Mouse (Mus musculus) gastrocnemius, postnatal 25 days (tissue): ENCODE results near the gene Akap2. TPM values are rescaled to one million over a fixed set of nuclear protein-coding genes. Genes with fewer than 3 reads are reported as not detected.

Experiments used
- DNase-seq: peaks from one replicate; pipeline ENCODE4 v3.0.0; 2022
- total RNA-seq, 2 experiments: library from RNA; stranded (reverse); gene quantifications; 1 replicate in 1 of 2; 2 replicates in 1 of 2; pipeline ENCODE4 v1.2.3; 2021

The Akap2 gene
- total RNA-seq, 2 experiments from 2014 or later, result 34.3 to 35.9 TPM

DNA sequence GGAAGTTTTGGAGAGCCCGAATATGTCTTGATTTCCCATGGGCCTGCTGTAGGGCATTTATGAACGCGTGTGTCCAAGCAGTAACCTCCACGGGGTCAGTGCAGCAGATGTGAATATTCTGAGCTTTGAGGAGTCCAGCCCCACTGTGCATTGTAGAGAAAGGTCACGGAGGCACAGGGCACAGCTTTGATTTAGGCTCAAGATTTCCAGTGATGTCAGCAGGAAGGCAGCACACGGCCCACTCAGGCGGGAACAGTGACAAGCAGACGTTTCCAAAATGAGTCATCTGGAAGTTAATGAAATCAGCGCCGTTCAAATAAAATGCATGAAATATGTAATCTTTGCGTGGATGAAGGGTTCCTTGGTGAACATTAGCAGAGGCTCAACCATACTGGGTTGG is 40.5 kb downstream of the Akap2 start:
- no peak for DNase-seq

DNA sequence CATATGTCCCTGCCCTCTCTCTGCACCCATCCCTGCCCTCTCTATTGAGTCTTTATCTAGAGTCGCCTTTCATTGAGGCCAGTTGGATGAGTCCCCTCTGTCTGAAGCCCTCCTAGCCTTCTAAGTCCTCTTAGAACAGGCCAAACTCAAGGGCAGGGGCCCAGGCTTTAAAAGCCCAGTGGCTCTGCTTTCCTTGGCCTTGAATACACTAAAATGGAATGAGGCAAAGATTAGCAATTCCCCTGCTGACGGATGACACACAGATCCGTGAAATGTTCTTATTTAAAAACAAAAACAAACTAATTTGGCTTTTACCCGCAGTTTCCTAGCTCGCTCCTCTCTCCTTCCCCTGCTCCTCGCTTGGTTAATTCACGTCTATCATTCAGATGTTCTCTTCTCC is 45.0 kb downstream of the Akap2 start:
- DNase-seq, result no peak

DNA sequence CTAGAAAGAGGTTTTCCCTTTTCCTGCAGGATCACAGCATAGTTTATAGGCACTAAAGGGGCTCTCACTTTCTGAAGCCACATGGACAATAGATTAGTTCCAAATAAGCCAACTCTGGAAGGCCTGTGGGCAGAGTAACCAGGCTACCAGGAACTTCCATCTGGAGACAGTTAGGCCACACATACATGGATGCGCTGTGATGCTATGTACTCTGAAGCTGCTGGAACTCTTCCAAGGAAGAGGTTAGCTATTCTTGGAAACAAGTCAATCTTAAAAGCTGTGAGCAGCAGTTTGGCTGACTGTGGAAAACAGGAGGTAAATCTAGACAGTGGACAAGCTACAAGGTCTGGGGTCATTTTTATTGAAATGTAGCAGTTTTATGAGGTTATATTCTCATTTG is 46.9 kb downstream of the Akap2 start:
- DNase-seq, result peak; percentile 16

DNA sequence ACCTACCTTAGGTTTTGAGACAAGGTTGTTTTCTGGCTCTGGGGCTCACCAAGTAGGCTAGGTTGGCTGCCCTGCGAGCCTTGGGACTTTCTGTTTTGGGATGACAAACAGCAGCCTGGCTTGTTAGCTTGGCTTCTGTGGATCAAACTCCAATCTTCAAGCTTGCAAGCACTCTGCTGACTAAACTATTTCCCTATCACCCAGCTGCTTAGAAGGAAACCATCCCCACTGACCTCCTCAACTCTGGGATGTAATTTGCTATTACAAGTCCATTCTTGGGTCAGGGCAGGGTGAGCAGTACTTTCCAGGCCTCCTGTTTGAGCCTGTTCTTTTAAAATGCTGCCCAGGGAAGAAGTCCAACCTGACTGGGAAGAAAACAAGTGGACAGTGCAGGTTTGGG is 47.5 kb downstream of the Akap2 start:
- no peak for DNase-seq

DNA sequence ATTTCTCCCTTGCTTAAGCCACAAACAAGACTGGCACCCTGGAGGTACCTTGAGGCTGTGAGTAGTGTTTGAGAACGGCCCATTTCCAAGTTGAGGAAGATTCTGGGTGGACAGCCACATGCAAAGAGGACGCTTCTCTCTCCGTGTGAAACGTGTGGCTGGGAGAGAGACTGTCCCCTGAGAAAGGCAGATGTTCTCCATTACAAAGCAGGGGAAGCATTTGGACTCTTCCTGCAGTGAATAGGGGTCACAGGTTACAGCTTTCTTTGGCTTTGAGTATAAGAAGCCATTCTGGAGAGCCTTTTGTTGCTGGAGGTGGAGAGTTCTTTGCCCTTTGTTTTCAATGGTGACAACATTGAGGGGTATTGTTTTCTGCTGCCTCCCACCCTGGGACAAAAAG is 48.3 kb downstream of the Akap2 start:
- no peak for DNase-seq

DNA sequence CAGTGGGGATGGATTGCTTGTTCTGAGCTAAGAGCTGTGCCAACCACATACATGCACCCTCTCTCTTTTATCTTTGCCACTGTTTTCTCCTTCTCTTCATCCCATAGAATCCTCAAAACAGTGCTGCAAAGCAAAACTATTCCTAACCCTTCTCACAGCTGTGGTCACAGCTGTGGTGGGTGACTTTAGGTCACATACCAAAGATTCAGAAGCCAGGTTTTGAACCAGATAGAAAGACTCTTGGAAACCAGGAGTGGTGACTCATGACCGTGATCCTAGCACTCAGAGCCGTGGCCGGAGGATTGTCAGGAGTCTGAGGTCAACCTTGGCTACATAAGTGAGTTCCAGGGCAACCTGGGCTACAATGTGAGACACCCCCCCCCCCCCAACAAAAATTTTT is 51.5 kb downstream of the Akap2 start:
- no peak for DNase-seq

DNA sequence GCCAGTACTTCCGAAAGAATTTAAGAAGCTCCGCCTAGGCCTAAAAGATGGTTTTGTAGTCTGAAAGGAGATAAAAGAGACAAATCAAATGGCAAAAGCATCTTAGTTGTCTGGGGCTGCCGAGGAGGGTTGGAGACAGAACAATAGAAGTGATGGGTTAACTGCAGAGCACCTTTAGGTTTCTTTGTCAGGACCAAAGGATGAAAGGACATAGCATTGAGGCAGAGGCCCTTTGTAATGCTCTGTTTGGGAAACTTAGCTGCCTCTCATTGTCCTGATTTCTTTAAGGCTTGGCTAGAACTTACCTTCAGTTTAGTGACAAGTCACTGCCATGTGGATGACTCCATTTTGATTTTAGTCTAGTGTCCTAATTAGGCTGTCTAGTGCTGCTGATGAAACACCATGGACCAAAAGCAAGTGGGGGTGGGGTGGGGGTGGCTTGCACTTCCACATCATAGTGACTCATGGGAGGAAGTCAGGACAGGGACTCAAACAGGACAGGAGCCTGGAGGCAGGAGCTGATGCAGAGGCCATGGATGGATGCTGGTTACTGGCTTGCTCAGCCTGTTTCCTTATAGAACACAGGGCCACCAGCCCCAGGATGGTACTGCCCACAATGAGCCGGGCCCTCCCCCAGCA is 52.8 kb downstream of the Akap2 start:
- DNase-seq, result no peak

DNA sequence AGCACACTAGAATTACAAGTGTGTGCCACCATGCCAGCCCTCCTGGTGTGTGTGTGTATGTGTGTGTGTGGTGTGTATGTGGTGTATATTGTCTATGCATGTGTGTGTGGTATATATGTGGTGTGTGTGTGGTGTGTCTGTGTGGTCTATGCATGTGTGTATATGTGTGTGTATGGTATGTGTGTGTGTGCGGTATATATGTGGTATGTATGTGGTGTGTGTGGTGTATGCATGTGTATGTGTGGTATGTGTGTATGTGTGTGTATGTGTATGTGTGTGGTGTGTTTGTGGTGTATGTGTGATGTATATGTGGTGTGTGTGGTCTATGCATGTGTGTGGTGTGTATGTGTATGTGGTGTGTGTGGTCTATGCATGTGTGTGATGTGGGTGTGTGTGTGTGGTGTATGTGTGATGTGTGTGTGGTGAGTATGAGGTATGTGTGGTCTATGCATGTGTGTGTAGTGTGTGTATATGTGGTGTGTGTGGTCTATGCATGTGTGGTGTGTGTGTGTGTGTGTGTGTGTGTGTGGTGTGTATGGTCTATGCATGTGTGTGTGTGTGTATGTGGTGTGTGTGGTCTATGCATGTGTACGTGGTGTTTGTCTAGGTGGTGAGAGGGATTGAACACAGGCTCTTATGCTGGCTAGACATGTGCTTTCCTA is 54.2 kb downstream of the Akap2 start:
- no peak for DNase-seq

DNA sequence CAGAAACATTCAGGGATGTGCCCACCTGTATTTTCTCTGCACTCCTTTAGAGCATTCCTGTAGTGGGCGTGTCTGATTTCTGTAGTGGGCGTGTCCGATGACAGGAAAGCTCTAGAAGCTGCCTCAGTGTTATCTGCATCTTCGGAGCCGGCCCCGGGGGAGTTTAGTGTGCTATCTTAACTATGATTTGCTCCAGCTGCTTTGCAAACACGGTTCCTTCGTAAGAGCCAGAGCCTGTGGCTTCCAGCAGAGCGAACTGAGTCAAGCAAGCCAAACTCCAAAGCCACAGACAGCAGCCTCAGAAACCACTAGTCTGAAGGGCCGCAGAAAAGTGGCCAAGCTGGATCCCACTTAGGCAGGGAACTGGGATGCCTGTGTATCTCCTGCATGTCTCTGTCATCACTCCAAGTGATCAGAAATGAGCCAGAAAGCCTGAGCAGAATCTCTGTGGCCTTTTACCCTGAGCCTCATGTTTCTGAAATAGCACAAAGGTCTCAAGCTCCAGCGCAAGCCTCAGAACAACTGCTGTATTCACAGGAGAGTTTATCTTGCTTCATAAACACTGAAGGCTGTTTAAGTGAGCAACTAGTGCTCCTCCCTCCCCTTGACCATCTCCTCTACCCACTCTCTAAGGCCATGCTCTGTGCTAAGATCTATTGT is 55.5 kb downstream of the Akap2 start:
- DNase-seq, result no peak

DNA sequence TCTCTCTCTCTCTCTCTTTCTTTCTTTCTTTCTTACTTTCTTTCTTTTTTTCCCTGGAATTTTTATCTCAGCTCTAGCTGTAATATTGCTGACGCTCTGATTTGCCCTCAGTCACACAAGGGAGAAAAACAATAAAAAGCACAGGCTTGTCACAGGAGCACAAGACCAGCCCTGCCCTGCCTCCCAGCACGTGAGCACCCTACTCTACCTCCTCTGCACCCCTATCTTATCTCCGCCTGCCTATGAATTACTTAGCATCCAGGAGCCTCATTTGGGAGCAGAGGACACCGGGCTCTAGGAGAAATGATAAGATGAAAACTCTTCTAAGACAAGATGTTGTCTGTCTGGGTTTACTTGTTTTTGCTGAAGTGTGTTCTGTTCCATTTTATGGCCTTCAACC is 57.1 kb downstream of the Akap2 start:
- DNase-seq, result no peak

DNA sequence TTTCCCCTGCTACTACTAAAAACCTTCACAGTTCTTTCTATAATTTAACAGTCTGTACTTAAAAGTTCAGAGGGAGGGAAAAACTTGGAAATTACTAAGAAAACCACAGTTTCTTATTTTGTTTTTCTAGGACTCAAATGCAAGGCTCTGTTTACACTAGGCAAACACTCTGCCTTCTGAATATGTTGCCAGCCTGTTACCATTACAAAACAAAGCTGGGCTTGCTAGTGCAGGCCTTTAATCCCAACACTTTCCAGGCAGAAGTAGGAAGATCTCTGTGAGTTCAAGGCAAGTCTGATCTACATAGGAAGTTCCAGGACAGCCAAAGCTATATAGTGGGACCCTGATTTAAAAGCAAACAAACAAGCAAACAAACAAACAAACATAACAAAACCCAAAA is 58.1 kb downstream of the Akap2 start:
- DNase-seq, result no peak

DNA sequence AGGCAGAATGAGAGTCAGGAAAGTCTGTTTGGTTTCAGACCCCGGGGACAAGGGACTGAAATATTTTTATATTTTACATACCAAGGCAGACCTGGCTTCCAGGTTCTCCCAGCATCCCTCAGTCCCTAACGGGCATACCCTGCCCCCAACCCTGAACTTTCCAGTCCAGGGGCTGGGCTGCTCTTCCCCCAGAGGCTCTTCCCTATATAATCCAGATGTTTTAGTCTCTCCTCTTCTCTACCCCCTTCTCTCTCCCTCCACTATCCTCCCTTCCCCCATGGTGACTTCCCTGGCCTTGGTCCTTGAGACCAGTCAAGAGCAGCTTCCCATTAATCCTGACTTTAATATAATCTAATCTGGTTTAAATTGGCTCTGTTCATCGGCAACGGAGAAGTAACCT is 62.9 kb downstream of the Akap2 start:
- DNase-seq, result no peak

DNA sequence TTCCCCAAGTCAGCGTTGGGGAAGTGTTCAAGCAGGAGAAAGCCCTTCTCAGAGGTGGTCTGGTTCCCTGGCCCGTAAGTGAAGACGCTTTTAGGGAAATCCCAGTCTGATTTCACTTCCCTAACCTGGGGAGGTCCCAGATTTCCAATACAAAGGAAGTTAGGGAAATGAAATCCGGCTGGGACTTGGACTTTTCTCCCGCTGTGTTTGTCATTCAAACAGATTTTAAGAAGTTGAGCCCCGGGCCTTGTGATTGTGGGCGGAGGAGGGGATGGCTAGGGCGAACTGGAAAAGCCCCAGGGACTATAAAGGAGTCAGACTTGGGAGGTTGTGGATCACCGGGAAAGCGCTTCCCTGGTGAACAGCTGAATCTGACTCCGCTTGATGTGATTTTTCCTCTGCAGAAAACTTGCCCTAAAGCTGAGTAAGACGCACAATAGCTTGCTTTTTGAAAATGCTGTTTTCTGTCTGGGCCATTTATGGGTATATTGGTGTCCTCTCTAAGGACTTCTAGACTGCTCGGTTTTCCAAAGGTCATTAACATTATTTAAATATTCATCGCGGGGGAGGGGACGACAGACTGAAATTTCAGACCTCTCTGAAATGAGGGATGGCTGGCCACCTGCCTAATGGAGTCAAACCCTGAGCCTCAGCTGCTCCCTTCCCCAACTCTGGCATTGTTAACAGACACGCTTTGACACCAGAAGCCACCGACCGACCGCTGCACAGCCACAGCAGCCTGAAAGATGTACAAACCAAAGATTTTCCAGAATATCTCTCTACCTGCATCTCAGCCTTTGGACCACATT is 63.6 kb downstream of the Akap2 start:
- no peak for DNase-seq

DNA sequence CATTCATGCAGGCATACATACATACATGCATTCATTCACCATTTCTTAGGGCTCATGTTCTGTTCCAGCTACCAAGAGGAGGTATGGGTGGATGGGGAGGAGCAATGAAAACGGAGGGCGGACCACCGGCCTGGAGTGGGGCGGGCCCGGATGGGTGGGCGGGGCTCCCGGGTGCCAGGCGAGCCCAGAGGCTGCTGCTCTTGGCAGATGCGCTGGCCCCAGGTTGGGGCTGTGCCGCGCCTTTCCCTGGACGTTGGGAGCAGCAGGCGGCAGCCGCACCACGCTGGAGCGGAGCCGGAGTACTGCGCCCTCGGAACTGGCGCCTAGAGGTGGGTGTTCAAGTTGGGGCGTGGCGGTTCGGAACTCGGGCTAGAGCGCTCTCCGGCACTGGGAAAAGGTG is 64.5 kb downstream of the Akap2 start:
- peak; percentile 78 for DNase-seq

DNA sequence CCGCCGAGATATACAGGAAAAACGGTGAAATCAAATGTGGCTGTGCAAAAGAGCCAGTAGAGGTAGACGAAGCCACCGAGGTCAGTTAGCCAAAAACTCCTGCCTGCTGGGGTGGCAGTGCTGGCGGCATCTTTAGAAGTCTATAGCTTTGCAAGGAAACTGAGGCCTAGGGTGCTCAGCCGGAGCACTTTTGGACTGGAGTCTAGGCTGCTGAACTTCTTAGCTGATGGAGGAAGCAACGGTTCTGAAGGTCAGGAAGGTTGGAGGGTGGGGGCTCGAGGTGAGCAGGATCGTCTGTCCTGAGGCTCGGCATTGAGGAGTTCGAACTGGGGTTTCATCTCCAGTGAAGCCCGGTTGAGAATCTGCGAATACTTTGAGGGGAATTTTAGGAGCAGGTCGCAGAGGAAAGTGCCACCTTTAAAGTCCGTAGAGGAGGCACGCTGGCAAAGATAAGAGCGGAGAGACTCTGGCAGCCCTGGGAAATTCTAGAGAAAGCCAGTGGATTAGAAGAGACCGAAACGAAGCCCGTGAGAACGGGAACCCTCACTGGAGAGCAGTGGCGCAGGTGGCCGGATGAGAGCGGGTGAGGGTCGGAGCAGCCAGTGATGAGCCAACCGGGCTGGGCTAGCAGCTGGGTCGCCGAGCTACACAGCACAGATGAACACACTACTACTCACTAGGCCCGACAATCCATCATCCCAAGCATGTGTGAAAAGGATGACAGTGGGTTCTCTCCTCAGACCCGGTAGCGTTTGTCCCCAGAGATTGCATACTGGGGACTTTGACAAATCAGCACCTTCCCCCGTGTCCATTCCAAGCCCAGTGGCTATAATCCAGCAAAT is 65.3 kb downstream of the Akap2 start:
- DNase-seq, result no peak

DNA sequence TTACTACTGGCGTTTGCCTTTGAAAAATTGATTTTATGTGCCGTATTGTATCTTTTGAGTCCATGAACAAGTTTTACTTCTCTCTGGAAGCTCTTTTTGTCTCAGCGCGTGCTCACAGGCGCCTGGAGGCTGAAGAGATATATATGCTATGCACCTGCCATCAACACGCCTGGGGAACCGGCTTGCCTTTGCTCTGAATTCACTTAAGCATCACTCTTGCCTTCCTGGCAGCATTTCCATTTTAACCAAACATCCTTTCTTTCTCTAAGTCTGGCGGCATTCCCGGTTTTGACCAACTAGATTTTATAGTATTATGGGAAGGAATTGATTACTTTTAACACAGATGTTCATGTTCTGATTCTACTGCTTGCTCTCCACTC is 65.9 kb downstream of the Akap2 start:
- no peak for DNase-seq

DNA sequence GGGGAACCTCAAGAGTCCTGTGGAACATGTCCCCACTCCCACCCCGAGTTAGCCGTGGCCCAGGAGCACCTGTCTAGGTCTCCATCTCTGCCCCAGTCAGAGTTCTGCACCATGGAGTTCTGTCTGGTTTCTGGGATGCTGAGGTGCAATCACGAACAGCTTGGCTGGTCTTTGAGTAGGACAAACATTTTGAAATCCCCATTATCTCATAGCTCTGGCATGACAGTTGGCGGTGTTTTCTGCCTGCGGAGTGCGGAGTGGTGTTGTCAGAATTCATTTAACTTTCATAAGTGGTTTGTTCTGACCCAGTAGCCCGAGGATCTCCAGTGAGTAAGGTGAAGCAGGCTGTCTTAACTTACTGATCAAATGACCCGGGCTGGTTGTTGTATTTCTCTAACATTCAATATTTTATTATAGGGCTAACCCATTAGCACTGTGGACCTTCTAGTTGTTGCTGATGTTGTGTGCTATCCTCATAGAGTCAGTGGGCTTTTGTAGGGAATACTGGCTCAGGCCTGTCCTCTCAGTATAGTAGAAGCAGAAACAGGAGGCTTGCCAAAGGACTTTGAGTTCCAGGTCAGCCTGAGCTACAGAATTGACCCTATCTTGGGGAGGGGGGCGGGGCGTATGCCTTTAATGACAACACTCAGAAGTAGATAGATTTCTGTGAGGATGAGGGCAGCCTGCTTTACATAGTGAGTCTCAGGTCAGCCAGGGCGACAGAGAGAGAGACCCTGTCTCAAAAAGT is 66.6 kb downstream of the Akap2 start:
- DNase-seq, result peak; percentile 31

DNA sequence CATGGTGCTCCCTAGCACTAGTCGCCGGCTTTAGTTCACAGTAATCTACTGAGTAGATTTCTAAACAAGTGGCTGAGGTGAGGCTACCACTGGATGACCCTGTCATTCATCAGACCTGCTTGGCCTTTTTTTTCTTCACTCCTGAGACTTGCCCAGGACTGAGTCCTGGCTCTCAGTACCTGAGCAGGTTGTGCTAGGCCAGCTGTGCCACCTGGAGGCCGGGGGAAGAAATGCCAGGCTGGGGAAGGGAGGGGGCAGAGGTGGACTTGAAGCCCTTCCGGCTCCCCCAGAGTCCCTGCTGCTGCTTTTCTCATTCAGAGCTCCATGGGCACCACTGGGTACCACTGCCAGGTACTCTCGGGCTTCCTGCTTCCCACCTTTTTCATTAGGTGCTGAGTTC is 71.3 kb downstream of the Akap2 start:
- DNase-seq, result no peak

DNA sequence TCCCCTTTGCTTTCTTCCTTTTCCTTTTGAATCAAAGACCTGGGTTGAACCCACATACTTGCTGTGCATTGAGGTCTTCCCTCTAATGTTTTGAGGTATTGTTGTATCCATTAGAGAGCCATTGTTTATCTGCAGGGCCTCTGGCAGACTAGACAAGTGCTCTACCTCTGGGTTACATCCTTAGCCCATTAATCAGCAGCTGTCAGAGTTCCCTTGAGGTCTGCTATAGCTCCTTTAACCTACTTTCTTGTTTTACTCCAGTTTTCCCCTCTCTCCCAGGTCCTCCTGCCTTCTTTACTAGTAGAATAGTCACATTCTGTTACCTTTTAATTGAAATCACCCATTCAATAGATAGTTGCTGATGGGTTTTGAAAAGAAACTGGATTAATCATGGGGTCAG is 71.7 kb downstream of the Akap2 start:
- no peak for DNase-seq

DNA sequence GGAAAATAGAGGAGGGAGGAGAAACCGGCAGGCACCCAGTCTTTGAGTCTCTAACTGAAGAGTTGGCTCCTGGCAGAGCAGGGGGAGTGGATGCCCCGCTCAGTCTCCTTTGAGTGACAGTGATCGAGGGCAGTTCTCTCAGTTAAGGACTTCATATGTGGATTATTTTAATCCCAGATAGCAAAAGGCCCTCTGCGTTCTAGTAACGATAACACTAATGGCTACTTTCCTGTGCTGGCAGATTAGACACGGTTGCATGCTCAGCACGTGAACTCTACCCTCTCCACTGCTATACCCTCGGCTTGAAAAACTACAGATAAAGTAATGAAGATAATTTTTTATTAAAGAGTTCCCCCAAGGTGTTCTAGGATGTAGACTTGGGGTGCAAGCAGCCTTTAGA is 76.5 kb downstream of the Akap2 start:
- DNase-seq, result no peak

DNA sequence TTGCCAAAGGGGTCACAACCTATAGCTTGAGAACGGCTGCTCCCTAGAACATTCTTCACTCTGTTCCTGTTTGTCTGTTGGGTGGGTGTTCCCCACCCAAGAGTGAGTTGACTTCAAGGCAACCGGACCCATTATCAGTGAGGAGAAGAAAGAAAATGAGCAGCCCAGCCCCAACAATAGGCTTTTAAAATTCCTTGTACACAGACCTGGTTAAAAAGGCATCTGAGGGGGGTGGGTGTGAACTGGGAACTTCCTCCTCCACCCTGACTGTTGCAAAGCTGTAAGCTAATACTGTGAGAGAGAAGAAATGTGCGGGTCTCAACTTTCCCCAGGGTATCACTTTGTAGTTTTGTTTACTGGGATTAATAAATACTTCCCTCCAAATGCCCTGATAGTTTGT is 77.1 kb downstream of the Akap2 start:
- no peak for DNase-seq
